Mouse (Mus musculus): ENCODE results near the gene Dyrk3.
"Not testable (repeated sequence)": the region's sequence is repeated elsewhere in the genome, so short reads cannot be mapped to it uniquely, and the experiment has no call there.

Dyrk3 gene

DNA sequence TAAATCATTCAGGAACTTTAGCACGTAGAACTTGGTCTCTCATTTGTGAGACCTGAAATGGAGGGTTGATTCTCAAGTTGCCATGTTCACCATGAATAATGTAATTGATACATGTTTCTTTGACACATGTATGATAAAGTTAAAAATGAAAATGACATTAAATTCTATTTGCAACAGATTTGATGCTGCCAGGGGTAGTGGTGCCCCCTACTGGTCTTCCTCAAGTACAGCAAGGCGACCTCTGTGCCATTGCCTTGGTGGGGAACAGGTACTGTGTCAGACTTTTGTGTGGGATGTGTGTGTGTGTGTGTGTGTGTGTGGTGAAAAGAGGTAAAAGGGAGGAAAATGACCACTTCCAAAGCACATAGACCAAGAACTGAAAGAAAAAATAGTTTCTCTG lies 17.3 kb upstream of the Dyrk3 start:
- DNase-seq (ENCODE audit: low spot score) = no peak

DNA sequence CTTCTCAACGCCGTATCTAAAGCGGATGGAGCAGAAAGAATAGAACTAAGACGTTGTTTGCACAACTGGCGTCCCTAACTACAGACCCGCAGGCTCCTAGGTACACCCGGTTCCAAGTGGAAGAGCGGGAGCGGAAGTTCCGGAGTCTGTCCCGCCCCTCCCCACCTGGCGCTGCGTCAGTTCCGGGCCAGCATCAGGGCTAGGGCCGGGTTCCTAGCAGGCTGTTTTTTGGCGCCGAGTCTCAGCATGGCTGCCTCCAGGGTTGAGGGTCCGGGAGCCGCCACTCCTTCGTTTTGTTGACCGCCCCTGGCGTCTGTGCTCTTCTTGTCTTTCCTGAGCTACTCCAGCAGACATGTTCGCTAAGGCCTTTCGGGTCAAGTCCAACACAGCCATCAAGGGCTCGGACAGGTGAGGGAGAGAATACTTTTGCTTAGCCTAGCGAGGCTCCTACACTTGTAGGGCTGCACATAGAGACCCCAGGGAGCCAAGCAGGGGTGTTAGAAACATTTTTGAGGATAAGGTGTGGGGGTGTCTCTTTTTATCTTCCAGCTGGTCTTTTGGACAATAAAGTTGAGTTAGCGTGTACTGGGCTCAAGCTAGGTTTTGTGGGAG lies 15.0 kb upstream of the Dyrk3 start, which contains the start of gene Eif2d:
TSS of gene Eif2d (plus strand) at position 164 of the 612 bp plus-strand sequence.
- DNase-seq (ENCODE audit: low spot score) = peak; percentile 87

- no peak for DNase-seq (ENCODE audit: low spot score)
Measured at GRCm38 (mm10) chr1:131149496-131149895, 11.4 kb upstream of the Dyrk3 start.

DNA sequence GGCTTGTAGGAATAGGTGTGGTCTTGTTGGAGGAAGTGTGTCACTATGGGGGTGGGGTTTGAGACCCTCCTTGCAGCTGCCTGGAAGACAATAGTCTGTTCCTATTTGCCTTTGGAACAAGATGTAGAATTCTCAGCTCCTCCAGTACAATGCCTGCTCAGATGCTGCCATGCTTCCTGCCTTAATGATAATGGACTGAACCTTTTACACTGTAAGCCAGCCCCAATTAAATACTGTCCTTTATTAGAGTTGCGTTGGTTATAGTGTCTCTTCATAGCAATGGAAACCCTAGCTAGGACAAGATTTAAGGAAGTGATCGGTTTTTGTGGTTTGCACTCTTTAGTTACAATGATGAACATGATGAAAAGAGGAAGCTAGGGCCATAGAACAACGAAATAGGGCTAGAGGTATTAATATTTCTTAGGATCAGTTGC lies 8.1 kb upstream of the Dyrk3 start:
- no peak for DNase-seq (ENCODE audit: low spot score)

DNA sequence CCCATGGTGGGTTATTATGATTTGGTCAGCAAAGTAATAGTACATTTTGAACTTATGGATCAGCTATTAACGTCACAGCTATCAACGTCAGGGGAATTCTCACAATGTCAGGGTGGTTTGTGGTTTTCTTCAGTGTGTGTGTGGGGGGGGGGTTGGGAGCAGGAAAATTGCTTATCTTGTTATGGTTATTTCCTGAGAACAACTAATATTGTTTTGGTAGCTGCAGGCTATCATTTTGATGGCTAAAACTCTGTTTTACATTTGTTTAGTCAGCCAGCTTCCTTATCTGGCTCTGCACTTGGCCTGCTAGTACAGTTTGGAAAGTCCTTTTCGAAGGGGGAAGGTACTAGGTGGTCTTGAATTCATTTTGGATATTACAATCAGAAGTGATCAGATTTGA lies 7.1 kb upstream of the Dyrk3 start:
- DNase-seq (ENCODE audit: low spot score) = not testable (repeated sequence)

DNA sequence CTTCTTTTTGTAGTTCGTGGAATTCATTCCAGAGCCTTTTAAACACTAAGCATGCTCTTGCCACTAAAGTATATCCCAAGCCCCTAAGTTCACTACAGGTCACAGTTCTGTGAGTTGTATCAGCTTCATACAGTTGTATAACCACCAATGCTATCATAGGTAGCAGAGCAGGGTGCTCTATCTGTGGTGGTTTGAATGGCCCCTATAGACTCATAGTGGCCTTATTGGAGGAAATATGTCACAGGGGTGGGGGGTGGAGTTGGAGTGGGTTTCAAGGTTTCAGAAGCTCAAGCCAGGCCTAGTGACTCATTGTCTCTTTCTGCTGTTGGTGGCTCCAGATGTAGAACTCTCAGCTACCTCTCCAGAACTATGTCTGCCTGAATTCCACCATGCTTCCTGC lies 4.3 kb upstream of the Dyrk3 start:
- no peak for DNase-seq (ENCODE audit: low spot score)

DNA sequence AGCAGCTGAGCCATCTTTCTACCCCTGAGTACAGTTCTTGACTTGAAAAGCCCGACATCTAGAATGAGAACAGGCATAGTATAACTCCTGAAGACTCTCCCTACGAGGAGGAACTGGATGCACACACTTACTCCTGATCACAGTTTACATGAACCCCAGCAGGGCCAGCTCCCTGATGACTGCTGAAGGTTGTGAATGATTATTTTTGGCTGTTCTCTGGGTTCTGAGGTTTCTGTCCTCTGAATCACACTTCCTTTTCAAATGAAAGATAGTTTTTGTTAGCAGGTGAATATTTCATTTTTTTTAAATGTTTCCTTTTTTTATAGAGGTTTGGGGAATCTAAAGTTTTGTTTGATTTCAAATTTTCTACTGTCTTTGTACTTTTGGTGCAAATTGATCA lies 3.3 kb upstream of the Dyrk3 start:
- DNase-seq (ENCODE audit: low spot score) = no peak

GRCm38 (mm10) chr1:131139102-131140095 lies 1.3 kb upstream of the Dyrk3 start:
- peak; percentile 47 for DNase-seq (ENCODE audit: low spot score)

DNA sequence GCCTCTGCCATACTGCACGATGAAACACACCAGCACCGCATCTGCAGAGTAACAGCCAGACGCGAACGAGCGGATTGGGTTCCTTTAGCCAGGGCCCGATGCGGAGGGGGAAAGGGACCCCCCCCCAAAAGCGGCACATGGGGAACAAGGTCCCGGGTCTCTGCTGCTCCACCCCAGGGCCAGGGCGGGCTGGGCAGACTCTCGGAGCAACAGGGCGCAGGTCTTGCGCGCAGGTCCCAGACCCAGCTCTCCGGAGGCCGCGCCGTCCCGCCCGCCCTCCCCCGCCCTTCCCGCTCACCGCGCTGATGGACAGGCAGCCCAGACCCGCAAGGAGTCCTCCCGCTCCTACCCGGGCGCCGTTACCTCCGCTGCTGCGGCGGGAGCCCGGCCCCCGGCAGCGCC lies 422 bp downstream of the Dyrk3 start:
- DNase-seq (ENCODE audit: low spot score) = no peak

DNA sequence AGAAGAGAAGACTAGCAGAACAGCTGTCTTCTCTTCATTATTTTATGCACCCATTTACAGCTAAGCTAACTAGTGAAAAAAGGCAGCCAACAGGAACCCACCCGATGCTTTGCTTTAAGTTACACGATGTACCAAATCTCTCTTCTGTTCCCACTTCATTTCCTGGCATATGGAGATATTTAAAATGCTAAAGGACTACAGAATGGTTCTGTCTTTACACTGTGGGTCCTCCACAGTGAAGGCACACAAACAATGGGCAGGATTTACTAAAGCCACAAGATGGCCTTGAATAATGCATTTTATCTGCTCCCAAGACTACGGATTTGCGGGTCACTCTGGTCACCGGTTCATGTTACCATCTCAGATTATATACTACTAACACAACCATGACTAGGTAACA lies 1.0 kb downstream of the Dyrk3 start:
- DNase-seq (ENCODE audit: low spot score) = no peak

DNA sequence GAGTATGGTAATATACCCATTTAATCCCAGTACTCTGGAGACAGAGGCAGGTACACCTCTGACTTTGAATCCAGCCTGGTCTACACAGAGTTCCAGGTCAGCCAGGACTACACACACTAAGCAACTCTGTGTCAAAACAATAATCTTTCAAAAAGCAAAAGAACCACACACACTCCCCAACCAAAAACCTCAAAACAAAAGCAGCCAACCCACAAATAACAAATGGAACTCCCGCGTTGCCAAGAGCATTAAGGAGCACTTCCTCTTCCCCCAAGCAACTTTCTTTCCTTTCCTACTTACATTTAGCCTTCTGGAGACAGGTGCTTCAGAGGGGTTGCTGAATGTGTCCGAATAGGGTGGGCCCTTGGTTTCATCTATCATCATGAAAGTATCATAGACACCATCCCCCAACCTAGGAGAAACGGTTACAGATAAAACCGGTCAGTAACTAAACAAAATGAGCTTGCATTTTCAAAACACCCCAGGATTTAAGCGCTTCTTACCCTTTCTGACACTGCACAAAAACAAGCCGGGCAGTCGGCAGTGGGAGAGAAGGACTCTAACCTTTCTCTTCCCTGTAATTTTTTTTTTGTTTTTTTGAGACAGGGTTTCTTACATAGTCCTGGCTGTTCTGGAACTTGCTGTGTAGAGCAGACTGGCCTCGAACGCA lies 2.0 kb downstream of the Dyrk3 start:
- no peak for DNase-seq (ENCODE audit: low spot score)

DNA sequence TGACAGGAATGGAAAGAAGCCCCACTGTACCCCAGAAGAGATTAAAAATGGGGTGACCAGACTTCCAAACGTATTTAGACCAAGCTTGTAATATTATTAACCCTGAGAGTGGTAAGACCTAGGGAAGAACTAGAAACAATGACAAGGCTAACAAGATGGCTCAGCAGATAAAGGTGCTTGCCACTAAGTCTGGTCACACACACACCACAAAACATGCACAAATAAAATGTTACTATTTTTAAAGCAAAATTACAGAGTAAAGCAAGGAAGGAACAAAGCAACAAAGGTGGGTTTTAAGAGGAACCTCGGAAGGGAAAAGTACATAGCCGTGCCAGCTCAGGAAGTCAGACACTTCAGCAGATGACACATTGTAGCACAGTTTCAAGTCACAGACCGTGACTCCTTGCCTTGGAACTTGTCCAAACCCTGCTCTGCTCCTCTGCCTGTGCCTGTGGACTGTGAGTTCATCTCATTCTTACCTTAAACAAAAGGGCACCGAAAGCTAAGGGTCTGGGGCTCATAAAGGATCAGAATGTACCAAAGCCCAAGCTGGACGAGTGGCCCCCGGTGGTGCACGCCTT lies 3.1 kb downstream of the Dyrk3 start:
- no peak for DNase-seq (ENCODE audit: low spot score)

DNA sequence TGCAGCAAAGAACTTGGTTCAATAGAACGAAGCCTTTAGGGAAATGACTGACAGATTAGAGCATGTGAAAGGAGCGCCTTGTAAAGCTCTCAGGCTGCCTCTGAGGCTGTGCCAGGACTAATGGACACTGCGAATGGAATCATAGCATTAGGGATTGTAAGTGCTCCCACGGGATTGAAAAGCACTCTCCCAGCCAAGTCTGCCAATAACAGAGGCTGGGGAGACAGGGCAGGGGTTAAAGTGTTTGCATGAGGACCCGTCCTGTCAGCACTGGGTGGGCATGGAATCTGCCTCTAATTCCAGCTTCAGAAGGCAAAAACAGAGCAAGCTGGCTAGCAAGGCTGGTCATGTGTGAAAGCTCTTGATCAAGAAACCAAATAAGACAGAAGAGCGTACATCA lies 3.9 kb downstream of the Dyrk3 start:
- DNase-seq (ENCODE audit: low spot score) = no peak

GRCm38 (mm10) chr1:131125987-131126744 lies 12.0 kb downstream of the Dyrk3 start:
- DNase-seq (ENCODE audit: low spot score) = peak; percentile 28

- DNase-seq (ENCODE audit: low spot score) = peak; percentile 7
Measured at GRCm38 (mm10) chr1:131123522-131124265, 14.4 kb downstream of the Dyrk3 start.

DNA sequence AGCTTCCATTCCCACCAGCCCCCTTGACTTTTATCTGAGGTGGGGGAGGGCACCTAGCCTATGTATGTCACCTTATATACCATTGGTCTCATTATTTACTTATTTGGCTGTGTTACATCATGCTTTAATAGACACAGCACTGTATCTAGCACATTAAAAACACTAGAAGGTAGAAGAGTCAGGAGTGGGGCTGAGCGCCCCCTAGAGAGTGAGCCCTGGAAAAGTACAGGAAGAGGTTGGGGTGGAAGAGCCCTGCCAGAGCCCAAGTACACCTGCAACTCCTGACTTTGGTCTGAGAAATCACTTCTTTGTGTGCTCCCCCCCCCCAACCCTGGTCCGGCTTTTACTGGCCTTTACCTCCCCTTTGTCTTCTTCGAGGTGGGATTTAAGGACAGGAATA lies 16.2 kb downstream of the Dyrk3 start:
- no peak for DNase-seq (ENCODE audit: low spot score)

- DNase-seq (ENCODE audit: low spot score) = no peak
Measured at GRCm38 (mm10) chr1:131119026-131119425, 19.1 kb downstream of the Dyrk3 start.

DNA sequence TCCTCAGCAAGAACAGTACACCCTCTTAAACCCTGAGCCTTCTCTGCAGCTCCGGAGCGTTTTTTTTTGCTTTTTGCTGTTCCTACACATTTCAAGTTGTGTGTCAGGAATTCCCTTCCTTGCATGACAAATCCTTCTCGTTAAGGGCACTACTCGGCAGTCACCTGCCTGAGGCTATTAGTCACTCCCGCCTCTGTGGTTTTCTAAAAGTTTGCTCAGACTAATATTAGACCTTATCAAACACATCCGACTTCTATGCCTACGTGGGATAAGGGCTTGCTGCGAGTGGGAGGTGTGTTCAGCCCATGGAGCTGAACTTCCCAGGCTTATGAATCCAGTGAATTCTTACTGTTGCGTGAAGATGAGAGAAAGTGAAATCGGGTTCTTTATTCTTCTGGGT lies 19.6 kb downstream of the Dyrk3 start:
- no peak for DNase-seq (ENCODE audit: low spot score)

DNA sequence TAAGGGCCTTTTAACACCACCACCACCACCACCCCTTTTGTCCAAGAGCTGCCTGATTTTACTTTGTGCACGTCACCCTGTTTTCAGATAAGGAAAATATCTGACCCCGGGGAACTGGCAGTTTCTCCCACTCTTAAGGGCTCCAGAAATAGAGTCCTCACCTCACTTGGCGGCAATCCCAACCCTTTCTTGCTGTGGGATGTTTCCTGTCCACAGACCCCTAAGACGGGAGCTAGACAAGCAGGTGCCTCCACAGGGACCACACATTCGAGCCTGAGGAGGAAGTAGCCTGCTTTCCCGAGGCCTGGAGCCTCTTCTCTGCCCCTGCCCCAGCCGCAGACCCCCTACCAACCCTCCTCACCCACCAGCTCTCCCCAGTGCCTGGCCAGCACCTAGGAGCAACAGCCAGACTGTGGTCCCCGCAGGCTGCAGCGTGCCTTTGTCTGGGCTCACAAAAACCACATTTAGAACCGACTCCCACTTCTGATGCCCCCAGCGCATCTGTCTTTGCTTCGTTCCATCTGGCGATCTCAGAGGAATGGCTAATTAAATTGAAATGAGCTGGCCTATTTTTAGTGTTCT lies 21.6 kb downstream of the Dyrk3 start:
- DNase-seq (ENCODE audit: low spot score) = no peak

GRCm38 (mm10) chr1:131115932-131116331 lies 22.2 kb downstream of the Dyrk3 start:
- peak; percentile 25 for DNase-seq (ENCODE audit: low spot score)

All from yolk sac, embryonic 10.5 days (tissue).